Mouse (Mus musculus) cerebellum, adult 18-20 months (tissue): ENCODE measurements around the gene Itga3.

ENCODE experiments used
- DNase-seq, 2 experiments: peaks; one replicate each; pipeline ENCODE4 v3.0.0; 2021

Itga3 gene

DNA sequence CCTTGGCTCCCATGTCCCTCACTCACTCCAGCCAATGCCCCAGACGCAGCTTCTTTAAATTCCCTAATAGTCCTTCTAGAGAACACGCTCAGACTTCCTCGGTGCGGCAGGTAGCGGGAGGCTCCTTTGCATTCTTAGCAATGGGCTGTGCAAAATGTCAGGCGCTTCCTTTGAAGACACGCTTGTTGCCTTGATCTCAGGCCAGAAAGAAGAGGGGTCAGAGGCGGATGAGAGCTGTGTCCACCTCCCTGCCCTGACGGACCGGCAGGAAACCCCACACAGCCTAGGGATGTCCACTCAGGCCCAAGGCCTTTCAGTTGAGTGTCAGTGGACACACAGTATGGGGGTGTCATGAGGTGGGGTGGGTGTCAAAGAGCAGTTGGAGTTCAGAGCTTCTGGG lies 19.0 kb upstream of the Itga3 start:
- no peak for DNase-seq

DNA sequence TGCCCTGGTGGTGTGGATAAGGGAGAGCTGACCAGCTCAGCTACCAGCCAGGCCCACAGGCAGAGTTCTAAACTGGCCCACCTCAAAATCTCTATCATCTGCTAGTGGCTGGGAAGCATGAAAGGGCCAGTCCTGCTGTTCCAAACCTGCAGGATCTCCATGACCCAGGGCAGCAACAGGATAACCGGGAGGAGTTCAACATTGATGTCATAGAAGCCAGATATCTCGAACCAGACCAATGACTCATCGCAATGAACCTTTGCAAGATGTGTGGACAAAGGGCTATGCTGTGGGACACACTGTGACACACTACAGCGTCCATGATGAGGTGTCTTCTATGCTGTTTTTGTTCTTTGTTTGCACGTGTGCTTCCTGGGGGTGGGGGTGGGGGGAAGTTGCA lies 16.5 kb upstream of the Itga3 start:
- DNase-seq = no peak

DNA sequence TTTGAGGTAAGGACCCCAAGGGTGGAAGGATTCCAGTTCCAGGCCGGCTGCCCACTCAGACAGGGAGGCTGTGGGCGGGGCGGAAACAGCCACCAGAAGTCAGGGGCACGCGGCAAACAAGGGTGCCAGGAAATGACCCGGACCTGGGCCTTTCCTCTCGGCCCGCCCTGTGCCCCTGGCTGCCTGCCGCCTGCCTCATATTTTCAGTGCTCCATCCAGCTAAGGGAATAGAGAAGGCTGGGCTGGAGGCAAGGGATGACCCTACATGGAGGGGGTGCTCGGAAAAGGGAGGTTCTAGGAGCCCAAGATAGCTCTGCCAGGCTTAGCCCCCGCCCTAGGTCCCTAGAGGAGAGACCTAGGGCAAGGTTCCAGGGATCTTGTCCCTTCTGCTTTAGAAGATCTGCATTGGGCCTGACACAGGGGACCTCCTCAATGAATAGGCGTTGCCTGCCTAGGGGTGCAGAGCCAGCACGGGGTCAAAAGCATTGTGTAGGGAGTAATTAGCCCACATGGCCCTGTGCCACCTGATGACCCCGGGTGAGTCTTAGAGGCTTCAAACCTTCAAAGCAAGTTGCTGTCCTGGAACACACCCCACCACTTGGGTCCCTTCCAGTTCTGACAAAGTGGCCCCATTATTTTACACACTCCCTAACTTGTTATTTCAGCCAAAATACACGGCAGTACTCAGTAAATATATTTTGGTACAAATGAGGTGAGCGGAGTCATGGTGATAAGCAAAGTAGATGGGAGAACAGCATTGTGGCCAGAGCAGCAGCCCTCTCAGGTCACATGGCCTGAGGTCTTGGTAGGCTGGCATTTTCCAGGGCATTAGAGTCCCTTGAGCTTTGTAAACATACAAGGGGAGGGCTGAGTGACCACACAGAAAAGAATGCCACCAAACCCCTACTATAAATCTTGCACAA lies 12.5 kb upstream of the Itga3 start:
- DNase-seq = no peak

DNA sequence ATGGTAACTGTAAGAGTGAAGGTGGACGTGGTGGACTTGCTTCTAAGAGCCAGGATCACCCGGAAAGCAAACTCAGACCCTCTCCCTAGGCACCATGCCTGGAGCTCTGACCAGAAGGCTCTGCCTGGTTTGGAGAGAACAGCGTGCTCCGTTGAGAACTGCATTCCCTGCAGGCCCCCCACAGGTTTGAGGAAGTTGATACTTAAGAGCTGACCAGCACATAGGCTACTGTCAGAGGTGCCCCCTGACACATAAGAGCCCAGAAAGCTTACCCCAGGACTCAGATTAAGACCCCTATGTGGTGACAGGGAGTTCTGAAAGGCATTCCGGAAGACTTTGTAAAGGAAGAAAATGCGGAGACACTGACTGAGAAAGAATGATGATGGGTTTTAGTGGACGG lies 11.7 kb upstream of the Itga3 start:
- DNase-seq = no peak

DNA sequence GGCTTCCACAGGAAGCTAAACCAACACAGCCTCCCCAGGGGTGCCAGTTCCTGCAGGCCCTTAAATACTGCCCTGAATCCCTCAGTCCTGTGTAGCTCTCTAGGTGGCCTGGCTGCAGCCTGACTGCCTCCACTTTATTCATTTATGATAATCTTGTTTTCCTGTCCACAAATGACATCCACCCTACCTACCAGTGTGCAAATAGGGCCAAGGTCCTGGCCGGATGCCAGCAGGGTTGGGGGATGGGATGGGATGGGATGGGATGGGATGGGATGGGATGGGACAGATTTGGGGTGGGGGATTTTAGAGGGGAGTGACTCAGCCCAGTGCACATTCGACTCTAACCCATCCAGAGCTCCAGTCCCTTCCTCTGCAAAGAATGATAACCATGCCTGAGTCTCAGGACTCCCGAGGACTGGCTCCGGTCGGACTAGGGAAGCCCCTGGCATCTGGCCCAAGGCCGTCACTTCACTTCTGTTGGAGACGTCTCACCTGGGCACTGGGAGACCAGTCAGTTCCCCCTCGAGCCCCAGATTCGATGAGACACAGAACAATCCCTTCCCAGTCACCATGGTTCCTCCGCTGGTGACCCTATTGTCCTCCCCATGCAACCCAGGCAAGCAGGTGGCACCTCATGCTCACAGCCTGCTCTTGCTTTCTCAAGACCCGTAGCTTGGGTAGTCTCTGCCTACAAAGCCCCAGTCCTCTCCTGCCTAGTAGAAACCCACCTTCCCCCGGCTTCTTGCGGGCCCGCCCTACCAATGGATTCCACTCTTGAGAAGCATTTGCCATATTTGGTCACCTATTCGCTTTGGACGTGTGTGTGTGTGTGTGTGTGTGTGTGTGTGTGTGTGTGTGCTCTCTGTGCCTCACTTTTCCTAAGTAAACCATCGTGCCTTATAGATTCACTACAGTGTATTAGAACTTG lies 11.0 kb upstream of the Itga3 start:
- no peak for DNase-seq

DNA sequence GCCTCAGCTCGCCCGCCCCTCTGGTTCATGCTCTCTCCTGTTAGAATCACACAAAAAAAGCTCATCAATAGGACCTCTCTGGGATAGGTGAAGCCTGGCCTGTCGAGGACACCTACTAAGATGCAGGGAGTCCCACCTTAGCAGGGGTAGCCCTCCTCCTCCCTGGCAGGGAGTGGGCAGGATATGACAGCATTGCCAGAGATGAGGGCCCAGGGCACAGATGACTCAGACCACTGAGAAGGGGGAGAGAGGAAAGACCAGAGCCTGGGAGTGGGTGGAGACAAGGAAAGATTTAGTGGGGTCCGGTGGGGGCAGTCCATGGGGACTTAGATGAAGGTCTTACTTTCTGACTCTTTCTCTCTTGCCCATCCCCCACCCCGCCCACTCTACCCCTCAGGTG lies 9.6 kb upstream of the Itga3 start:
- DNase-seq = no peak

DNA sequence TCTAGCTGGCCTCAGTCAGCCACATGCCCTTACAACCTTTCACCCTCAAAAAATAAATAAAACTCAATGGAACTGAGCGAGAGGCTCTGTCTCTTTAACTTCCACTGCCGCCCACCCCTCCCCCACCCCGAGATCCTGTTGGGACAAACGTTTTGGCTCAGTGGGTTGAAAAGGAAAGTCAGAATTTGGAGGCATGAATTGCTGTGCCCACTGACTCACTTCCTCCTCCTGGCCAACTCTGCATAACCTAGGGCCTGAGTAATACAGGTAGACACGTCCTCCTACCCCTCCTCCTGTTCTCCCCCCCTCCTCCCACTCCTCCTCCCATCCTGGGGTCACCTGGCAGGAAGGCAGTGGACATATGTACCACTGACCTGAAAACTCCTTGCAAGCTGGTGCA lies 9.1 kb upstream of the Itga3 start:
- DNase-seq = no peak

DNA sequence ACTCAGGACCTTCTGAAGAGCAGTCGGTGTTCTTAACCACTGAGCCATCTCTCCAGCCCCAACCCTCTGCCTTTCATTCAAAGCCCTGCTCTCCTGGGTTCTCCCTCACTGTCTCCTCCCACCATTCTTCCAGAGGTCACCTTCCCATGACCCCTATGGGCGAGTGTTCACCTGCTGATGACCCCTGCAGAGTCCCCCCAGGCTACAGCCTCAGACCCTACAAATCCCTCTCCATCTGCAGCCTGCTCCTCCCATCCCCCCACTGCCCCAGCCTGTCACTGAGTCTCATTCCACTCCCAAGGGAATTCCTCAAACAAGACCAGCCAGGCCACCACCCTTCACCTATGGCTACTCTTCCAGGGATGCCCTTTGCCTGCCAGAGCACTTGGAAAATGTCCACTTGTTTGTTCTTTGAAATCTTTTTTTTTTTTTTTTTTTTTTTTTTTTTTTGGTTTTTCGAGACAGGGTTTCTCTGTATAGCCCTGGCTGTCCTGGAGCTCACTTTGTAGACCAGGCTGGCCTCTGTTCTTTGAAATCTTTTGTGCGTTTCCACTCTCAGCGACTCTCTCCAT lies 8.3 kb upstream of the Itga3 start:
- no peak for DNase-seq

DNA sequence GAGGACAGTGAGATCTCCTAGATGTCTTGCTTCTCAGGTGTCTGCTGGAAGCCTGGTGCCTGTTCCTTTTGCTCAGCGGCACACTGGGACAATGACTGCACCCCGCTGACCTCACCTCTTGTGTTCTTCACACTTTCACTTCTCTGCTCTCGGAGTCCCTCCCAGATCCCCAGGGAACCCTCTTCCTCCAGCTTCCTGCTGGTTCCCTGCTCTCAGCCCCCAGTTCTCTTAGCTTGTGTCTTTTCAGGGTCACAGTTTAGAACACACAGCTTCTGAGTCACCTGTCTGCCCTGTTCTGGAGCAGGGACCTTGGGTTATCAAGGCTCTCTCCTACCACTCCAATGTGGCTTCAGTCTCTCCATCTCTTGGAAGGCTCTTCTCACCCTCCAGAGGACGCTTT lies 7.6 kb upstream of the Itga3 start:
- DNase-seq = no peak

DNA sequence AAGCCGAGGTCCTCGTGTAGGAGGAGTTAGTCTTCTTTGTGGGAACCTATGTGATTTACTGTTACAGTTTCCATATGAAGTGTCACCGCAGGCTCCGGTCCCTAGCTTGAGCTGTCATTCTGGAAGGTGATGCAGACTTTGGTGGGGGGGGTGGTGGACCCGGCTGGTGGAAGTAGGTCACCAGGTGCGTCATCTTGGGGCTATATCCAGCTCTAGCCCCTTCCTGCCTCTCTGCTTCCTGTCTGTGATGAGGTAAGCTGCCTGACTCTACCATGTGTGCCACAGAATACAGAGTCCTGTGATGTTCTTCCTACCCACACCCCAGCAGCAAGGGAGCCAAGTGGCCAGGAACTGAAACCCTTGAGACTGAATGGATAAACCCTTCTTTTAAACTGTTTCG lies 6.3 kb upstream of the Itga3 start:
- no peak for DNase-seq

DNA sequence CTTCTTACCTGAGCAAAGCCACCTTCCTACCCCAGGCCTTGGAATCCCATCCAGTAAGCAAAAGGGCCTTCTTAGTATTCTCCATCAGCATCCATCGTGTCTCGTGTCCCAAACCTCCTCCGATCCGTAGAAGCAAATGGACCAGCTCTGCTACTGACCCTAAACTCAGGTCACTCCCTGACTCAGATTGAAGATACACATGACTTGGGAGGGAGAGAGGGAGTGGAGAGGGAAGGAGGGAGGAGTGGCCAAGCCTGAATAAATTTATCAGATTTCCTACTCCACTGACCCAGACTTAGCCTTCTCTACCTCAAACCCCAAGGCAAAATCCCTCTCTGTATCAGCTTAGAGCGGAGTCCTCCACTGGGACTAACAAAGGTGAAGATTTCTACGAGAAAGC lies 4.2 kb upstream of the Itga3 start:
- no peak for DNase-seq

DNA sequence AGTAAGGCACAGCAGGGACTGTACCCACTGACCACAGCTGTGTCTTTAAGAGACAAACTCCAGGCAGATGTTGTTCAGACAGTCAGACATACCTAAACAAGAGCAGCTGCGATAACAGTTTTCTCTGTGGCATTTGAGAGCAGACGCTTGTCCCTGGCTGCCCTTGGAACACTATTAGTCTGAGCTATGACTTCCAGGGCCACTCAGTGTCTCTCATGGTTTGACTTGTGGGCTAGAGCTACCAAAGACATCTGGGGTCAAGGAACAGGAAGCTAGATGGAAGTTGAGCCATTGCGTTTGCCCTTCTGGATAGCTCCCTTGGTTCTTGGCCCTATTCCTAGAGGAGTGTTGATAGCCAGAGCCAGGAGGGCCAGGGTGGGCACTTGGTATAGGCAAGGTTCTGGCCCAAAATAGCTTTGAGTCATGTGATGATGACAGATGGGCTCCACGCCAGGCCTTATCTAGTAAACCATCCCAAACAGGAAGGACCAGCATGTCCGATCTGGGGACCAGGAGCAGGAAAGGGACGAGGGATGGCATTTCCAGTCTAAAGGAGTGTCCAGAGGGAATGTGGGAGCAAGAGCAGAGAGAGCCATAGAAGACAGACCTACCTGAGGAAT lies 2.8 kb upstream of the Itga3 start:
- DNase-seq = no peak

DNA sequence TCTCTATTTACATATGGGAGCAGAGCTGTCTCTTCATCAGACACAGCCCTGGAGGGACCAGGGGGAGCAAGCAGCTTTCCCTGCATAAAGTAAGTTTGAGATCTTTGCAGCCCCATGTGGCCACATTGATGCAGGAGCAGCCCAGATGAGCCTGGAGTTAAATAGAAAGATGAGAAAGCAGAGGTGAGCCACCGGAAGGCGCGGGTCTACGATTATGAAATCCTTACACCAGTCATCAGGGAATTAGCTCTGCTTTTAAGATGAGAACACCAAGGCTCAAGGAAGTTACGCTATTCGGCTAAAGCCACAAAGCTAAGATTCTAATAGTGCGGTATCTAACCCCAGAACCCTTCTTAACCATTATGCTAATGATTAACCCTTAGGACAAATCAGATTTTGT lies 1.4 kb upstream of the Itga3 start:
- no peak for DNase-seq

DNA sequence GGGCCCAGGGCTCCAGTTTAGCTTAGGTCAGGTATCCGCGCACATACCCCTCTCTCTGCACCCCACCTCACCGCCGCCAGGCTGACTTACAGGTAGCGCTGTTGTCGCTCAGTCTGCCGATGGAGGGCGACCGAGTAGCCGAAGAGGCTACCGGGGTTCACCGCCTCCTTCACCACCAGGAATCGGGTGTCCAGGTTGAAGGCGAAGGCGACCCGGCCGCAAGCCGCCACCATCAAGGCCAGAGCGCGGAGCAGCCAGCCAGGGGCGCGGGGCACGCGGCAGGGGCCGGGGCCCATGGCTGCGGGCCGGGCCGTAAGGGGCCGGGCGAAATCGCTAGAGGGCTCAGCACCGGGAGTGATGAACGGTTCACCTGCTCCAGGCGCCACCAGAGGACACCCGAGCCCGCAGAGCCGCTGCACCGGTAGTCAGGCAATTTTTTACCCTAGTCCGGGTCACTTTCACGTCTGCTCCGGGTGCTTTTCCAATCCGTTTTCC lies 513 bp downstream of the Itga3 start:
- DNase-seq = peak; percentile 84 to 88

DNA sequence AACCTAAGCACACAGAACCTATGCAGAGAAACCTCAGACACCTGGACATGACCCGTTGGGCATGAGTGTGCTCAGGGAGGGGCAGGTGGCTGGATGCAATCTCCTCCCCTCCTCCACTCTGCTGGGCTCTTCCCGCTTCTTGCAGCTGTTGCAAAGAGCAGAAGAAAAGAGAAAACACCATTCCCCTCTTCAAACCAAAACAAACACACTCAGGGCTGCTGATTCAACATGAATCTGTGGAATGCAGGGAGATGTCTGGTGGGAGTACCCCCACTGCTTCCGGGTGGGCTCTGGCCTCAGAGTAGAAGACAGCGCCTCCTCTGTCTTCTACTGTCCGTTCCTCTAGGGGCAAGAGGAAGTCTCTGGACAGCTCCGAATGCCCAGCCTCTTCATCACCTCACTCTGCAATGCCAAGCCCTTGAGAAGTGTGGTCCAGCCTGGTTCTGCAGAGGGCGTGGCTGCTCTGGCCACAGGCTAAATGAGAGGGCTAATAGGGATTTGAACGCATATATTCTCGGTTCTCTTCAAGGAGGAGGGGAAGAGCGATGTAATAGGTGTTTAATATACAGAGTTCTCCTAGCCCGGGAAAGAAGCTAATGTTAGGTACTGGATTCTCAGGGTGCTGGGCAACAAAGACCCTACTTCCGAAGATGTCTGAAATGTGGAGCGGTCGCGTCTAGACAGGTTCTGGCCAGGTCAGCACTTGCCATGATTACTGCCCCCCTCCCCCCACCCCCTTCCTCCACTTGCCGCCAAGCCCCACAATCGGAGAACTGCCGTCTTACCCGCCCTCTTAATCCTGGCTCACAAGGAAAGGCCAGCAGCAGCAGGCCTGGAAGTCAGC lies 1.2 kb downstream of the Itga3 start:
- DNase-seq = peak; percentile 39 to 42

DNA sequence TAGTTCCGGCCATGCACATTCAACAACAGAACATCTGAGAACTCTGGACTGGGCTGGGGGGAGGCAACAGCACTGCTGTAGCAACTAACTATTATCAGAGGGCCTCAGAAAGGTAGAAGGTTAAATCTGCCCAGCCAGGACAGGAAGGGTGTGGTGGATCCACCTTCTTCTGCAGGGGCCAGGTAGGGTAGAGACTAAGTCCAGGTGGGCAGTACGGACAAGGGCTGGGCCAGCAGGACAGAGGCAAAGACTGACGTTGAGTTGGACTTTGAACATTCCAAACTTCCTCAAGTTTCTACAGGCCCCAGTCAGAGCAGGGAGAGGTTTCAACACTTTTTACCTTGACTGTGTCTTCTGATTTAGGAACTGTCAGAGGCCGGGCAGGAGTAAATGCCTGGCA lies 1.9 kb downstream of the Itga3 start:
- no peak for DNase-seq

DNA sequence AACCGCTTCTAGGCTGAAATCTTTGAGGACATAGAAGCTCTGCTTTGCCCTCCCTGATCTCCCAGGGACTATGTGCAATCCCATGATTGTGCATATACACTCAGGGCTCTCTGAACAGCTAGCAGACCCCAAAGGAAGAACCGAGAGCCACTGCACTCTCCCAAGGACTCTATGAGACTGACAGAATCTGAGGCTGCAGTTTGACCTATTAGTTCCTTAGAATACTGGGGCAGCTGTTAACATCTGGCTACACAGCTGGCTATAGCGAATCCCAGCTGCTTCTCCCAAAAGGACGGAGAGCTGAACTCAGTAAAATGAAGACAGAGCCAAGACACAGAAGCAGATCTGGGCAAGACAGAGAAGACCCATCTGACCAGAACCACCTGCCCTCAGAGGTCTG lies 2.8 kb downstream of the Itga3 start:
- DNase-seq = no peak

DNA sequence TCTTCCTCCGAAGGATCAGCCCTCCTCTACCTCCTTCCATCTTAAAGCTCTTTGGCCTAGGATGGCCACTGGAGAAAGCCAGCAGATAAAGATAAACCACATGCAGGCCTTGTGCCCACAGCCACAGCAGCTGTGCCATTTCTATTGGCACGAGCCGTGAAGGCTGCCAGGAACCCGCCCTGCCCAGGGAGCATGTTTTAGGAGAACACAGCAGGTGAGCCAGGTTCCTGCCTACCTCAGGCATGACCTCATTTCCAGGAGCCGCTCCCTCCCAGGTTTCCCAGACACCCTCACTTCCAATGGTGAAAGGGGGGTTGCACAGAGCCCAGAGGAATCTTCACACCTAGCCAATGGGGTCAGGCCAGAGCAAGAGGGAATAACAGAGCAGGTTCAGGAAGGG lies 3.8 kb downstream of the Itga3 start:
- DNase-seq = peak; percentile 79 to 87

DNA sequence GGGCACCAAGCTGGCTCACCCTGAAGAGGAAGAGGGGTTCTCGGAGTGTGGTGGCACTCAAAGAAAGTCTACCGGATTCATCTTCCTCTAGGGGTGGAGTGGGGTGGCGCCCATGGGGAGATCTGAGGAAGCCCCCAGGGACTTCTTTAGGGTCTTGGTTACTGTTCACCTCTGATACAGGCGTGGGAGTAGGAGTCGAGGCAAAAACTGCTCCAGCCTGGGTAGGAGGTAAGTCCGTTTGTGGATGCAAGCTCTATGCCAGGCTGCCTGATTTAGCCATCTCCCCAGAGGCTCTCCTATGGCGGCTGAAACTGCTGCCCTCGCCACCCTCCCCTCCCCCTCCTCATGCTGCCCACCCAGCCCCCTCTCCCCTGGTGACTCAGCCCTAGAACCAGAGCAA lies 4.5 kb downstream of the Itga3 start:
- no peak for DNase-seq

DNA sequence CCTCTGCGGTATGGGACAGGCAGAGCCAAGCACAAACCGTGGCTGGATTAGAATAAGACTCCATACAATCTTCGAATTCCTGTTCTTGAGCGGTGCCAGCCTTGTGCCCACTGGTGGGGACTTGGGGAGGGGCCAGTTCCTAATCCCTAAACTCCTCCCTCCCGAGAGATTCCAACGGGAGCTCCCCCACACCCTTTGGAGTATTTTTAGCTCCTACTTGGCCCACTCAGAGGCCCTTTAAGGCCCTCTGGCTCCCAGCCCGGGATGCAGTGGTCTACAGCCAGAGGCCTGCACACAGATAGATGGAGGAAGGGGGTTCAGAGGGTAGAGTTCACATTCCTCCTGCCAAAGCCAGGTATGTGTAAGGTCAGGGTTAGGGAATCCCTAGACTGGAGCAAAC lies 5.3 kb downstream of the Itga3 start:
- DNase-seq = peak in 1 of 2 experiments; percentile 30

DNA sequence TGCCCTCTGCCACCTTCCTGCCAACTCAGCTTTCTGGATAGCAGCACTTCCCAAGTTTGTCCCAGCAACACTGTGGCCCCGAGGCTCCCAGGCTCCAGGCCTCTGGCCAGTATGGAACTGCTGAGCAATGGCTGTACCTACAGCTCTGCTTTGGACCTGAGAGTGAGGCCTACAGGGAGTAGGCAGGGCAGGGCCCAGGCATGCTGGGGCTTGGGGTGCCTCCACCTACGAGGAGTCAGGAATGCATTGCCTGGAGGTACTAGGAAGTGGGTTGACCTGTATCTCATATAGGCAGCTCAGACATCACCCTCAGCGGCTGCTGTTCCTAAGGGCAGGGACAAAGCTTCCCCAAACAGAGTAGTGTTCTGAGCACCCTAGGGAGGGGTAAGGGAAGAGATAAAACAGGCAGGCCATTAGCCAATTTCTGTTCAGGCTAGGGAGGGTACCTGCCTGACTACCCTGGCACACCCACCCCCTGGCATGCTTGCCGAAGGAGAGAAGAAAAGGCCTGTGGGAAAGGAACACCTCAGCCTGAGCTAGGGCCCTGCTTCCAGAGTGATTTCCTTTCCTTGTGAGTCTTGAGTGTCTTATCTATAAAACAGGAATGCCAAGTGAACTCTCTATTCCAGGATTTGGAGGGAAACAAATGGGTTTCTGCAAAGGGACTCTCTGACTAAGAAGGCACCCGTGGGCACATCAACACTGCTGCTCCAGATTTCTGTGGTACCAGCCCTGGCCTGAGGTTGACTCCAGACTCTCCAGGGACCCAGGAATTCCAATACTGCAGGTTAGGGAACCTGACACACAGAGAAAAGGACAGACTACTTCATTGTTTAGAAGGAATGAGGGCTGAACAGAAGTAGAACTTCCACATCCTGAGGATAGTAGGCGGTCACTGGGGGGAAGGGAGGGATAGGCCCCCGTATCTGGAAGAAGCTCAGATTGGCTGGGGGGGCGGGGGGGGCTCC lies 6.2 kb downstream of the Itga3 start:
- no peak for DNase-seq
